Mouse (Mus musculus) forebrain, embryonic 10.5 days (tissue): Measurements from ENCODE around the gene Aph1a. TPM values are rescaled to one million over a fixed set of nuclear protein-coding genes. Genes with fewer than 3 reads are reported as not detected.

Source experiments
- polyA plus RNA-seq: library from polyadenylated mRNA; unstranded; fragments of >200 nt; fragmentation: Nextera tagmentation; extraction: Ambion mirVana; gene quantifications from 2 replicates; pipeline ENCODE4 v1.2.1, GENCODE M21; 2016

Aph1a gene
- polyA plus RNA-seq, 1 experiment from 2014 or later: 28.7 TPM

Other genes starting within 250 kb of the Aph1a start
- gene Mcl1, start 235.2 kb upstream of the Aph1a start, polyA plus RNA-seq: 42.1 and 42.9 TPM in 2 replicates
- 0.84 and 1.6 TPM in 2 replicates for gene Adamtsl4, start 206.1 kb upstream of the Aph1a start, polyA plus RNA-seq
- gene Ecm1, start 154.4 kb upstream of the Aph1a start, polyA plus RNA-seq: 11.1 and 12.4 TPM in 2 replicates
- gene Tars2, start 133.8 kb upstream of the Aph1a start, polyA plus RNA-seq: 76.5 and 76.9 TPM in 2 replicates
- 21.1 and 22.3 TPM in 2 replicates for gene Rprd2, start 75.1 kb upstream of the Aph1a start, polyA plus RNA-seq
- 71.3 and 78.1 TPM in 2 replicates for gene Prpf3, start 38.1 kb upstream of the Aph1a start, polyA plus RNA-seq
- gene Mrps21, start 22.4 kb upstream of the Aph1a start, polyA plus RNA-seq: 353 TPM in 2 replicates
- 9.1 and 11.8 TPM in 2 replicates for gene Ciart, start 11.7 kb upstream of the Aph1a start, polyA plus RNA-seq
- 7.2 and 7.6 TPM in 2 replicates for gene BC028528, start 2.0 kb upstream of the Aph1a start, polyA plus RNA-seq
- 98.8 and 119 TPM in 2 replicates for gene Car14, start 10.7 kb downstream of the Aph1a start, polyA plus RNA-seq
- 421 and 423 TPM in 2 replicates for gene Anp32e, start 35.3 kb downstream of the Aph1a start, polyA plus RNA-seq
- gene Plekho1, start 102.0 kb downstream of the Aph1a start, polyA plus RNA-seq: 66.0 and 69.1 TPM in 2 replicates
- 24.1 and 28.0 TPM in 2 replicates for gene Vps45, start 164.5 kb downstream of the Aph1a start, polyA plus RNA-seq
- gene Otud7b, start 210.6 kb downstream of the Aph1a start, polyA plus RNA-seq: 14.1 and 20.8 TPM in 2 replicates